Mouse (Mus musculus) MEL (cell line): ENCODE data around the gene Gga3. TPM values are rescaled to one million over a fixed set of nuclear protein-coding genes. Genes with fewer than 3 reads are reported as not detected.

Experiments
- DNase-seq: peaks from one replicate; pipeline ENCODE4 v3.0.0; 2011; ENCODE audit warnings: low read depth, low spot score
- H3K27ac ChIP-seq: 2 replicates; pipeline ENCODE4 v1.5.1; 2012; ENCODE audit warnings: low read depth, mild to moderate bottlenecking, control low read depth, low read length, moderate library complexity; ENCODE audit not compliant: control insufficient read depth
- H3K27me3 ChIP-seq, 2 experiments: fragments of 150-350 bp in 1 of 2; sonication (generic) in 1 of 2; 2 replicates each; pipeline ENCODE4 v1.6.1; 2012; ENCODE audit warnings: low read length in 2 of 2, mild to moderate bottlenecking in 2 of 2, improper control_type of control experiment in 1 of 2, moderate library complexity in 1 of 2; ENCODE audit not compliant: insufficient read depth in 2 of 2, control insufficient read depth in 1 of 2
- H3K36me3 ChIP-seq, 2 experiments: 2 replicates each; pipeline ENCODE4 v1.6.1; 2012 to 2014; ENCODE audit warnings: low read length in 2 of 2, improper control_type of control experiment in 1 of 2, inconsistent platforms in 1 of 2, mild to moderate bottlenecking in 1 of 2; ENCODE audit not compliant: insufficient read depth in 2 of 2, control insufficient read depth in 1 of 2
- H3K4me1 ChIP-seq, 2 experiments: fragments of 150-350 bp in 1 of 2; sonication (generic) in 1 of 2; 2 replicates each; pipeline ENCODE4 v1.6.1; 2012; ENCODE audit warnings: low read length in 2 of 2, improper control_type of control experiment in 1 of 2, mild to moderate bottlenecking in 1 of 2; ENCODE audit not compliant: insufficient read depth in 2 of 2, control insufficient read depth in 1 of 2
- H3K4me3 ChIP-seq, 2 experiments: fragments of 150-350 bp in 1 of 2; sonication (generic) in 1 of 2; 2 replicates each; pipeline ENCODE4 v1.5.1; 2012; ENCODE audit warnings: low read depth in 2 of 2, low read length in 2 of 2, mild to moderate bottlenecking in 2 of 2, moderate library complexity in 2 of 2, control low read depth in 1 of 2, improper control_type of control experiment in 1 of 2; ENCODE audit not compliant: control insufficient read depth in 1 of 2, insufficient read depth in 1 of 2
- H3K79me2 ChIP-seq: 2 replicates; pipeline ENCODE4 v1.6.1; 2012; ENCODE audit warnings: mild to moderate bottlenecking, low read length, moderate library complexity; ENCODE audit not compliant: control insufficient read depth, poor library complexity, insufficient read depth
- H3K9ac ChIP-seq: 2 replicates; pipeline ENCODE4 v1.6.1; 2012; ENCODE audit warnings: low read depth, mild to moderate bottlenecking, control low read depth, low read length, moderate library complexity; ENCODE audit not compliant: control insufficient read depth, poor library complexity, severe bottlenecking
- H3K9me3 ChIP-seq: fragments of 150-350 bp; sonication (generic); replicated peaks from 2 replicates; pipeline ENCODE4 v1.6.1; 2012; ENCODE audit warnings: mild to moderate bottlenecking, low read length, improper control_type of control experiment, moderate library complexity; ENCODE audit not compliant: insufficient read depth
- BHLHE40 ChIP-seq: IDR thresholded peaks from 2 replicates; pipeline ENCODE4 v1.6.1; 2012; ENCODE audit warnings: low read depth, mild to moderate bottlenecking, inconsistent platforms, low read length, improper control_type of control experiment, borderline replicate concordance
- CHD2 ChIP-seq: IDR thresholded peaks from 2 replicates; pipeline ENCODE4 v1.6.1; 2011; ENCODE audit warnings: low read length, improper control_type of control experiment
- CTCF ChIP-seq, 3 experiments: IDR thresholded peaks in 2 of 3; conservative IDR thresholded peaks in 1 of 3; 2 replicates each; pipeline ENCODE4 v1.5.1; 2011 to 2012; ENCODE audit warnings: low read length in 3 of 3, low read depth in 2 of 3, mild to moderate bottlenecking in 2 of 3, improper control_type of control experiment in 1 of 3, inconsistent platforms in 1 of 3, mixed read lengths in 1 of 3, moderate library complexity in 1 of 3; ENCODE audit not compliant: control insufficient read depth in 1 of 3, insufficient read depth in 1 of 3, poor library complexity in 1 of 3, severe bottlenecking in 1 of 3
- ETS1 ChIP-seq: IDR thresholded peaks from 2 replicates; pipeline ENCODE4 v1.6.1; 2012; ENCODE audit warnings: low read depth, mild to moderate bottlenecking, inconsistent platforms, low read length, improper control_type of control experiment, moderate library complexity
- HCFC1 ChIP-seq: IDR thresholded peaks from 2 replicates; pipeline ENCODE4 v1.6.1; 2012; ENCODE audit warnings: low read depth, mild to moderate bottlenecking, inconsistent platforms, low read length, improper control_type of control experiment, moderate library complexity
- JUND ChIP-seq: IDR thresholded peaks from 2 replicates; pipeline ENCODE4 v1.6.1; 2011; ENCODE audit warnings: low read depth, mild to moderate bottlenecking, improper control_type of control experiment, low read length
- KAT2A ChIP-seq: conservative IDR thresholded peaks from 2 replicates; pipeline ENCODE4 v1.6.1; 2012; ENCODE audit warnings: low read depth, low read length, improper control_type of control experiment, inconsistent platforms
- MAX ChIP-seq: IDR thresholded peaks from 2 replicates; pipeline ENCODE4 v1.6.1; 2011; ENCODE audit warnings: low read length, improper control_type of control experiment
- MEF2A ChIP-seq: IDR thresholded peaks from 2 replicates; pipeline ENCODE4 v1.6.1; 2014; ENCODE audit warnings: low read depth, mild to moderate bottlenecking, inconsistent platforms, low read length, improper control_type of control experiment; ENCODE audit not compliant: poor library complexity, insufficient replicate concordance, severe bottlenecking; ENCODE audit errors: extremely low read depth
- MXI1 ChIP-seq: IDR thresholded peaks from 2 replicates; pipeline ENCODE4 v1.6.1; 2011; ENCODE audit warnings: mild to moderate bottlenecking, low read depth, low read length, improper control_type of control experiment
- NELFE ChIP-seq: IDR thresholded peaks from 2 replicates; pipeline ENCODE4 v1.6.1; 2011; ENCODE audit warnings: low read depth, low read length, improper control_type of control experiment
- POLR2AphosphoS2 ChIP-seq: IDR thresholded peaks from 2 replicates; pipeline ENCODE4 v1.6.1; 2011; ENCODE audit warnings: low read length, improper control_type of control experiment
- SIN3A ChIP-seq: IDR thresholded peaks from 2 replicates; pipeline ENCODE4 v1.6.1; 2012; ENCODE audit warnings: low read length, improper control_type of control experiment, inconsistent platforms
- UBTF ChIP-seq: IDR thresholded peaks from 2 replicates; pipeline ENCODE4 v1.6.1; 2012; ENCODE audit warnings: low read depth, mild to moderate bottlenecking, inconsistent platforms, low read length, improper control_type of control experiment, moderate library complexity, borderline replicate concordance; ENCODE audit not compliant: insufficient read depth
- ZNF384 ChIP-seq: IDR thresholded peaks from 2 replicates; pipeline ENCODE4 v1.6.1; 2012; ENCODE audit warnings: low read depth, mild to moderate bottlenecking, inconsistent platforms, low read length, improper control_type of control experiment
- polyA plus RNA-seq, 2 experiments: library from polyadenylated mRNA; stranded (reverse) in 1 of 2; unstranded in 1 of 2; fragments of >175 nt in 1 of 2; fragments of >200 nt in 1 of 2; gene quantifications; 2 replicates each; pipeline versions ENCODE4 v1.2.1 to v1.2.4; 2012; ENCODE audit warnings: low replicate concordance in 2 of 2, low read depth in 1 of 2; ENCODE audit not compliant: insufficient read length in 2 of 2, insufficient read depth in 1 of 2, missing spikeins in 1 of 2
- total RNA-seq: library from RNA; depleted of rRNA; stranded (reverse); fragments of 300-350 nt; gene quantifications from 2 replicates; pipeline ENCODE4 v1.2.3, GENCODE M21; 2012

The Gga3 gene
- total and polyA plus RNA-seq, 3 experiments: 28.6 to 59.9 TPM; not detected in 1

DNA sequence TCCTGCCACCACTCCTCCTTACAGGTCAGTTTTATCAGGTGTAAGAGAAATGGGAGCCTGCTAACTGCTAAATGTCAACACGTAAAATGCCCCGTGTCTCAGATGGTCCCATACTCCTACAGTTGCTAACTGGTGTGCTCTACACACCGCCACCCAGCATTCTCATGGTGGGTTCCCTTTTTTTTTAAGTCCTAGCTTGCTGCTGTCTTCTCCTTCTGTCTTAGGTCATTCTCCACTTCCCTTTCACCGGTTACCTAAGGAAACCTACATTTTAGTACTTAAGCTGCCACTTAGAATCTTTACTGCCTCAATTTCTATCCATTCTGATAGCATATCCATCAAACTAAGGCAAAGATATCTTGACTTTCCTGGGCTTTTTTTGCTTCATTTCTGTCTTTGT, 2.7 kb downstream of the Gga3 start:
- DNase-seq: peak; percentile 87
- TF ChIP-seq SIN3A (peak; percentile 32; the same call in 1 of the 2 replicates), BHLHE40 (no peak), MAX (0 out of 2 replicates have a peak, but pooled peaks have one; percentile 6), ZNF384 (peak; percentile 90), MXI1 (0 out of 2 replicates have a peak, but pooled peaks have one; percentile 42)
- Histone ChIP-seq H3K4me1 (peaks cover 9 to 42% of the 10 kb centered on the region in 2 experiments), H3K27ac (peak overlapping the region; percentile 35), H3K9ac (peak overlapping the region; percentile 28), H3K27me3 (no peaks in the 10 kb centered on the region), H3K36me3 (peaks cover 9 to 38% of the 10 kb centered on the region in 2 experiments), H3K4me3 (peak overlapping the region in 1 of 2 experiments; percentile 13; a peak in 1 of 4 replicates), H3K79me2 (peaks cover 84% of the 10 kb centered on the region), H3K9me3 (no peaks in the 10 kb centered on the region)

DNA sequence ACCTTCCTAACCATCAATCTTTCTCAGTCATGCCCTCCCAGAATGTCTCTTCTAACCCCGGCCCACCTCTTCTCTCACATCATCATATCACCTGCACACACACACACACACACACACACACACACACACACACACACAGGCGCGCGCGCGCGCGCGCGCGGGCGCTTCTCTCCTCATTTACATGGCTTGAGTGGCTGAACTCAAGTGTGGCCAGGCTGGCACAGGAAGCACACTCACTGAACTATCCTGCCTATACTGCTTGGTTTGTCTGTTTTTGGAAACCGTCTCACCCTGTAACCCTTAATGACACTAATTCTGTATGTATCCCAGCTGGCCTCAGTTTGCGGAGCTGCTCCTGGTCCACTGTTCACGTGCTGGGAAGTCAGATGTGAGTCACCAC, 3.1 kb downstream of the Gga3 start:
- H3K9me3 ChIP-seq: no peaks in the 10 kb centered on the region
- H3K9ac ChIP-seq: peak overlapping the region; percentile 28
- H3K4me1 ChIP-seq: peaks cover 9 to 41% of the 10 kb centered on the region in 2 experiments
- H3K27me3 ChIP-seq: no peaks in the 10 kb centered on the region
- H3K4me3 ChIP-seq: no peak overlapping the region
- H3K79me2 ChIP-seq: peaks cover 81% of the 10 kb centered on the region
- DNase-seq: no peak
- peak overlapping the region; percentile 35; the same call in 1 of the 2 replicates for H3K27ac ChIP-seq
- TF ChIP-seq POLR2AphosphoS2 (peak; percentile 35; the same call in 1 of the 2 replicates), CHD2 (no peak)
- peaks cover 9 to 37% of the 10 kb centered on the region in 2 experiments for H3K36me3 ChIP-seq

DNA sequence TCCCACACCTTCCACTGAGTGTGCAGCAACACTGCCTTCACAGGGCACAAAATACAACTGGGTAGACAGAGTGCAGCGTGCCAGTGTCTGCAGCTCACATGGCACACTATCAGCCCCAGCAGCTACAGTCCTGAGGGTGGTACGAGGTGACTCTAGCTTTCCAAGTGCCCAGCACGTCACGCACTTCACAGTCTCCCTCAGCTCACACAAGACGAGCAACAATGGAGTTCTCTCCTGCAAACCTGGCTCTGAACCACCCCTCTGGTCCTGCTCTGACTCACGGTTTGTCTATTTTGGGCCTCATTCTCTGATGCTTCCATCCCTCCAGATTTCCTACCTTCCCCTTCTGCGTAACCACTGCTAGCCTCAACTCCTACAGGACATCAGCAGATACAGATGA, 4.1 kb downstream of the Gga3 start:
- Histone ChIP-seq H3K79me2 (peaks cover 71% of the 10 kb centered on the region), H3K27ac (no peak overlapping the region), H3K9ac (no peak overlapping the region), H3K36me3 (peaks cover 11 to 29% of the 10 kb centered on the region in 2 experiments), H3K9me3 (no peaks in the 10 kb centered on the region), H3K27me3 (no peaks in the 10 kb centered on the region), H3K4me1 (peaks cover 7 to 32% of the 10 kb centered on the region in 2 experiments), H3K4me3 (no peak overlapping the region)
- TF ChIP-seq MEF2A: no peak
- no peak for TF ChIP-seq CTCF (IDR thresholded peaks at IDR 0.05 in 2 of 3, conservative IDR thresholded peaks at IDR 0.05 in 1 of 3; ENCODE audit: control insufficient read depth in 1 of 3, insufficient read depth in 1 of 3, low read depth in 2 of 3, low read length in 3 of 3, poor library complexity in 1 of 3, severe bottlenecking in 1 of 3)
- no peak for TF ChIP-seq NELFE
- no peak for TF ChIP-seq HCFC1
- no peak for TF ChIP-seq JUND
- TF ChIP-seq UBTF: no peak
- no peak for TF ChIP-seq ETS1
- no peak for TF ChIP-seq ZNF384
- no peak for TF ChIP-seq KAT2A
- no peak for DNase-seq
